Mouse (Mus musculus) retina, adult 2 months (tissue): ENCODE measurements around the gene Tnks2.
A peak's percentile ranks its signal among the peaks of the same experiment; 100 is the strongest.
"Not testable (repeated sequence)": the region's sequence is repeated elsewhere in the genome, so short reads cannot be mapped to it uniquely, and the experiment has no call there.

ENCODE experiments used
- DNase-seq: peaks from one replicate; pipeline ENCODE4 v3.0.0-alpha.2; 2012; ENCODE audit warnings: low read depth, low spot score

Tnks2 gene

GRCm38 (mm10) chr19:36833788-36834531, at the start of gene Tnks2:
Gene Tnks2 (plus strand): TSS chr19:36834232.
- peak; percentile 78 for DNase-seq

- DNase-seq: no peak
These were observed 43.9 kb upstream of the Tnks2 start for GRCm38 (mm10) chr19:36789873-36790733.

DNA sequence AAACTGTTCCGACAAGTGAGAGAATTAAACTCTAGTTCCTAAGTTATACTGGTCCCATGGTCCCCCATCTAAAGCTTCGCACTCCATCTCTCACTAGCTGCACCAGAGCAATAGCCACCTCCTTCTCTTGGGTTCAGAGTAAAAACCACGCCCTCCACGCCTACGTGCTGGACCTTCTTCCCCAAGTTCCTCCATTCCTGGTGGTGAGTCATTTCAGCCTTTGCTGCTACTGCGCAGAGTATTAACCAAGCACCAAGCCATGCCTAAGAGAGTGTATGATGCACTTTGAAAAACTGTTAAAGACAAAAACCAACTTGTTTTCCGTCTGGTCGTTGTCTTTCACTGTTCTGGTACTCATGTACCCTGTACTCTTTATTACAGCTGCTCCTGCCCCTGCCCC, 41.4 kb upstream of the Tnks2 start:
- no peak for DNase-seq

- DNase-seq: no peak
These were observed 40.6 kb upstream of the Tnks2 start for GRCm38 (mm10) chr19:36793450-36793849.

GRCm38 (mm10) chr19:36794008-36794407, 40.0 kb upstream of the Tnks2 start:
- no peak for DNase-seq

- no peak for DNase-seq
These were observed 38.8 kb upstream of the Tnks2 start for GRCm38 (mm10) chr19:36795277-36795676.

GRCm38 (mm10) chr19:36796931-36797330, 37.1 kb upstream of the Tnks2 start:
- DNase-seq: peak; percentile 61

DNA sequence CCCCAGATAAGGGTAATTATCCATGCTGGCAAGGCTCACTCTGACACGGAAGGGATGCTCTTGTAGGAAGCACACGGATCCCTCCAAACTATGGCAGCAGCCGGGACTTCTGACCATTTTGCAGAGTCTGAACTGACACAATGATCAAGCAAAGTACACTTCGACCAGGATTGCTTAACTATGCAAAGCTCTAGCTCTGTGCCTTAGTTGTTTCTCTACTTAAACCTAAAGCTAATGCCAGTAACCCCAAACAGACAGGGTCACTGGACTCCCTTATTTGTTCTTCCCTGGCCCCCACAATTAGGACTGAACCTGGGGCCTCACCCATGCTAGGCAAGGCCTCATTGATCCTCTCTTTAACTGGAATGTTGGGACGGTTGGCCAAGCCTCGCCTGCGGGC, 33.7 kb upstream of the Tnks2 start:
- no peak for DNase-seq

- no peak for DNase-seq
These were observed 32.0 kb upstream of the Tnks2 start for GRCm38 (mm10) chr19:36801856-36802641.

DNA sequence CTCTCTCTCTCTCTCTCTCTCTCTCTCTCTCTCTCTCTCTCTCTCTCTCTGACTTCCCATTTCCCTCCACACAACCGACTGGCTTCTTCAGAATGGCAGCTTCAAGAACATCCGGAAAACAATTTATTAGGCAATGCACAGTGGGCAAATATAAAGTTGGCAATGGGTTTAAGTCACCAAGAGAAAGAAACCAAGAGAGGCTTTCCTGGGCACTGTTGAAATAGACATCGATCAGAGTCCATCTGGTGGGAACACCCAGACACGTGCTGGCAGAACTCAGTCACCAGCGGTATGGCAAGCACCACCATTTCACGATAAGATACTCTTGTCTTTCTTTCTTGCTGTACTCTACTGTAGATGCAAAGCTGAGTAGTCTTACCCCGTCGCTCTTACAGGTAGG, 30.6 kb upstream of the Tnks2 start:
- no peak for DNase-seq

DNA sequence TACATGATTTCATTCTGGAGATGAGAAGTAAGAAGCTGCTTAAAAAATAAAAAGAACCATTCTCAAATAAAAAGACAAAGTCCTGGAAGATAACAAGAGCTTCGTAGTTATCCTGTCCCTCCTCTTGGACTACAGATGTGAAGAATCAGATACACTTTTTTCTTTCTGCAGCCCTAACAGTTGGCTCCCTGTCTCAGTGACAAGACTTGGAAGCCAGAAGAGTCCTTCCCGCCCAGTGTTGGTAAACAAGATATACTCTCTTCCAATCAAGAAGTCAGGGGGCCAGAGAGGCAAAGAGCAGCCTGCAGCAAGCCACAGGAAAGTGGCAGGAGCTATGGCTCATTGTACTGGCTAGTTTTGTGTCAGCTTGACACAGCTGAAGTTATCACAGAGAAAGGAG, 27.2 kb upstream of the Tnks2 start:
- DNase-seq: no peak

- DNase-seq: no peak
These were observed 25.5 kb upstream of the Tnks2 start for GRCm38 (mm10) chr19:36808426-36809105.

DNA sequence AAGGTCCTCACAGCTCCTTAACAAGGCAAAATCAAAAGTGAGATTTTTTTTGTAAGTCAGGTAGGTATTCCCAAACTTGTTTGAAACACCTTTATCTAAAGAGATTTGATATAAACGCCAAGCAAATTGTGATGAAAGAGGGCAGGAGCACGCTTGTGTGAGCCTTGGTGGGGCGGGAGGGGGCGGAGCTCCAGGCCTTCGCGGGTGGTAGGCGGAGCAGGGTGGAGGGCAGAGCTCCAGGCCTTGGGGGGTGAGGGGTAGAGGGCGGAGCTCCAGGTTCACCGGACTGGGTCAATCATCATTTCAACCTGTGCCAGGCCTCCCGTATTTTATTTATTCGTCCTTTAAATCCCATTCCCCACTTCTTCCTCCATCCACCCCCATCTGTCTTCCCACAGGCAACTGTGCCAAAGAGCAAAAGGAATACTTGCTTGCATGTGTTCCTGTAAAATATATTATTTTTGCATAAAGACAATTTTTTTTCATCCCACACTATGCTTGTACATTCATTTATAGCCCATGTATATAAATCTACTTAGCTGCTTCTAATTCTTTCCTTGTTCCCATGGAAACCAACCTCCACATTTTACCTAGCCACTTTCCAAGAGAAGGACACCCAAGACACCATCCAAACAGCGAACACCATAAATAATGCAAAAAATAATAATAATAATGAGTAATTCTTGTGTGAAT, 24.4 kb upstream of the Tnks2 start:
- no peak for DNase-seq

DNA sequence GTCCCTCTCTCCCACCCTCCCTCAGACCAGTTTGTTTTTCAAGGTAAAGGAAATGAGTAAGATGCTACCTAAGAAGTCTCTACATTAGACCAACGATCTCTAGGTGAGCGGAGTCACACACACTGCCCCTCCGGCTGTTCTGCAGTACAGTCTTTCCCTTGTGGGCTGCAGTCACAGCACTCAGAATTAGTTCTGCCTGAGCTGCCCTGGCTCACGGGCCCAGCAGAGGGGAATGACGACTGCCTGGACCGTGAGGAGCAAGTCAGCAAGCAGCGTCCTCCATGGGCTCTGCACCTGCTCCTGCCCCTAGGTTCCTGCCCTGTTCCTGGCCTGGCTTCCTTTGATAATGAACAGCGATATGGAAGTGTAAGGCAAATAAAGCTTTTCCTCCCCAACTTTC, 22.0 kb upstream of the Tnks2 start:
- no peak for DNase-seq

DNA sequence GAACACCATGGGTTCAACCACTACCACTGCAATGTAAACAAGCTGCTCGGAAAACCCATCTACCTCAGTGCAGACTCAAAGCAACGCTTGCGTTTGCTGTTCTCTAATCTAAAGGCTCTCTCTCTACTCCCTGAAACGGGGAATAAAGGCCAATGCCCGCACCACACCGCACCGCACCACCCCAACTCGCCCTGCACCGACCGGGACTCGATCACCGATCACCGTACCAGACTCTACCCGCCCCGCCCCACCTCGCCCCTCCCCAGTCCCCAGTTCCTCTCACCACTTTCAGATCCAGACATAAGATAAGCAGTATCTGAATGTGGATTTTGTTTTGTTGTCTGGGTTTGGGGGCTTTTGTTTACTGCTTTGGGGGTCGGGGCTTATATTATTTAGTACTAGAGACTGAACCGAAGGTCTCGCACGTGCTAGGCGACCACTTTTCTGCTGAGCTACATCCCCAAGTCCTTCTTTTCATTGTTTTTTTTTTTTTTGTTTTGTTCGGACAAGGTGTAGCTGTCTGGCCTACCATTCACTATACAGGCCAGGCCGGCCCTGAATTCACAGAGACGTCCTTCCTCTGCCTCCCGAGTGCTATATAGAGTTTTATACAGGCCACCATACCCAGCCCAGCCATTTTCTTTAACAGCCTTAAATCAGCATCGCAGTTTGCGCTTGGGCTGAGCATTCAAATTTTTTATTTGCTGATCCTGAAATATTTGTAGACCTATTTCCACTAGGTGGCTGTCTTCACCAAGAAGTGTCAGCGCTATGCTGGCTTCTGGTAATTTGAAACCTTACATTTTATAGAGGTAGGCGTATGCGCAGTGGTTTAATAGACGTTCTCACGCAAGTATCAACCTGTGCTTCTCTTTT, 18.4 kb upstream of the Tnks2 start:
- DNase-seq: no peak

DNA sequence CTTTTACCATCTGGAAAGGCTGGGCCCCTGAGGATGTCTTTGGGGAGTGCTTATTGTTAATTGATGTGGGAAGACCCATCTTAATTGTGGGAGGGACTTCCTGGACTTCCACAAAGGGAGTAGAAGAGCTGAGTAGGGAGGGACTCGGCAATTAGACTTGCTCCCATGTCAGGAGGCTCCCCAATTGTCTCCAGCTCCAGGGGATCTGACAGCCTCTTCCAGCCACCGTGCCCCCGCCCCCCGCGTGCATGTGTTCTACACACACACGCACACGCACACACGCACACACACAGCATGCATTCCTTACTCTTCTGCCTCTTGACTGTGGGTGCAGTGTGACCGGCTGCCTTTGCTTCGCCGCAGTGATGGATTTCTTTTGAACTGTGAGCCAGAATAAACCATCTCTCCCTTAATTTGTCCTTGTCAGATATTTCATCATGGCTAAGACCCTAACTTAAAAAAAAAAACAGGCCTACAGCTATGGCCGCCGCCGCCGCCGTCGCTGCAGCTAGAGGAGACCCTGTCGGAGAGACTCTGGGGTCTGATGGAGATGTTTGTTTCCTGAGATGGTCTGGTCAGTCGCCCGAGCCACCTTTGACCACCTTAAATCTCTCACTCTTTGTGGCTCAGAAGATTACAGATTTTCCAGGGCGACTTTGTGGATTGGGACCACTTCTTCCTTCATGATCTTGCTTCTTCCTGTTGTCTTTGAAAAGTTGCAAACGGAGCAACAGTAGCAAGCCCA, 15.7 kb upstream of the Tnks2 start:
- DNase-seq: no peak

DNA sequence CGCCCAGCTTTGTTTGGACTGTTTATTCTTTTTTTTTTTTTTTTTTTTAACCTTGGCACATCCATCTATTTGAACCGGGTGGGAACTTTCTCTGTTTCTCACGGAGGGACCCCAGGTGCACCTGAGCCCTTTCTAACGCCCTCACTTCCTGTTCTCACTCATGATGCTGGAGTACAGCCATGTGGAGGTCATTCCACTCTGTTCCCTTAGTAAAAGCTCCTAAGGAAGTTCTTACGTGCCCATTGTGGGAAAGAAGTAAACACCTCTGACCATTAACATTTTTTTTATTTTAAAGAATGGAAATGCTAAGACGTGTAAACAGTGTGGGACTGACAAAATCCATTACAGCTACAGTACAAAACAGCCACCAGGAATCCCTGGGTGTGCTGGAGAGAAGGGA, 14.8 kb upstream of the Tnks2 start:
- DNase-seq: no peak

- no peak for DNase-seq
These were observed 13.6 kb upstream of the Tnks2 start for GRCm38 (mm10) chr19:36820469-36820868.

GRCm38 (mm10) chr19:36821301-36821700, 12.7 kb upstream of the Tnks2 start:
- not testable (repeated sequence) for DNase-seq
